Mouse (Mus musculus) cerebellum, adult 9-10 months (tissue): ENCODE data around the gene Kcns1.

Experiments used
- DNase-seq: peaks from one replicate; pipeline ENCODE4 v3.0.0; 2022

The Kcns1 gene

GRCm38 (mm10) chr2:164168571-164168946 is 2.4 kb downstream of the Kcns1 start:
- no peak for DNase-seq

- DNase-seq, result no peak
These were observed 3.0 kb downstream of the Kcns1 start for GRCm38 (mm10) chr2:164167752-164168570.

GRCm38 (mm10) chr2:164164941-164165340 is 6.0 kb downstream of the Kcns1 start:
- DNase-seq, result no peak

- DNase-seq, result no peak
These were observed 9.3 kb downstream of the Kcns1 start for GRCm38 (mm10) chr2:164161515-164162055.

GRCm38 (mm10) chr2:164158838-164159237 is 12.1 kb downstream of the Kcns1 start:
- DNase-seq, result no peak

GRCm38 (mm10) chr2:164156158-164156557 is 14.8 kb downstream of the Kcns1 start:
- no peak for DNase-seq

- peak; percentile 57 for DNase-seq
These were observed 16.9 kb downstream of the Kcns1 start for GRCm38 (mm10) chr2:164154007-164154406.

- DNase-seq, result no peak
These were observed 18.6 kb downstream of the Kcns1 start for GRCm38 (mm10) chr2:164152341-164152740.

- DNase-seq, result no peak
These were observed 20.7 kb downstream of the Kcns1 start for GRCm38 (mm10) chr2:164150086-164150760.

GRCm38 (mm10) chr2:164146556-164146955 is 24.4 kb downstream of the Kcns1 start:
- DNase-seq, result no peak

- no peak for DNase-seq
These were observed 26.4 kb downstream of the Kcns1 start for GRCm38 (mm10) chr2:164144541-164144940.

- DNase-seq, result no peak
These were observed 26.9 kb downstream of the Kcns1 start for GRCm38 (mm10) chr2:164144025-164144424.

GRCm38 (mm10) chr2:164142021-164142420 is 28.9 kb downstream of the Kcns1 start:
- peak; percentile 18 for DNase-seq

GRCm38 (mm10) chr2:164137754-164138153 is 33.2 kb downstream of the Kcns1 start:
- DNase-seq, result no peak

GRCm38 (mm10) chr2:164136393-164136792 is 34.5 kb downstream of the Kcns1 start:
- peak; percentile 25 for DNase-seq

- no peak for DNase-seq
These were observed 35.5 kb downstream of the Kcns1 start for GRCm38 (mm10) chr2:164135367-164135766.

GRCm38 (mm10) chr2:164134563-164134962 is 36.4 kb downstream of the Kcns1 start:
- DNase-seq, result no peak

GRCm38 (mm10) chr2:164131586-164131985 is 39.3 kb downstream of the Kcns1 start:
- DNase-seq, result no peak

- no peak for DNase-seq
These were observed 42.1 kb downstream of the Kcns1 start for GRCm38 (mm10) chr2:164128576-164129411.

GRCm38 (mm10) chr2:164127297-164127696 is 43.6 kb downstream of the Kcns1 start:
- no peak for DNase-seq

GRCm38 (mm10) chr2:164126533-164126955 is 44.4 kb downstream of the Kcns1 start:
- DNase-seq, result peak; percentile 42

GRCm38 (mm10) chr2:164123169-164123766 is 47.6 kb downstream of the Kcns1 start:
- no peak for DNase-seq

GRCm38 (mm10) chr2:164119503-164119902 is 51.4 kb downstream of the Kcns1 start:
- DNase-seq, result no peak
